Mouse (Mus musculus) heart, postnatal 0 days (tissue): Measurements from ENCODE around the gene Egflam. TPM values are rescaled to one million over a fixed set of nuclear protein-coding genes. Genes with fewer than 3 reads are reported as not detected.

ENCODE experiments used
- ATAC-seq: fragments of 200-750 bp; cut with Nextera tagmentation; 2 replicates; pipeline ENCODE4 v1.8.0; 2017; ENCODE audit warnings: low read depth, moderate number of reproducible peaks, moderate library complexity; ENCODE audit not compliant: insufficient read depth
- DNase-seq: peaks from one replicate; pipeline ENCODE4 v3.0.0-alpha.2; 2016; ENCODE audit warnings: low spot score
- H3K27ac ChIP-seq: fragments of 300-500 bp; sonication (generic); 2 replicates; pipeline ENCODE4 v1.5.1; 2014; ENCODE audit warnings: low read depth, mild to moderate bottlenecking
- H3K27me3 ChIP-seq: fragments of 300-500 bp; sonication (generic); 2 replicates; pipeline ENCODE4 v1.6.1; 2014; ENCODE audit warnings: low read length, mixed read lengths; ENCODE audit not compliant: control insufficient read depth, insufficient read depth
- H3K36me3 ChIP-seq: fragments of 300-500 bp; sonication (generic); replicated peaks from 2 replicates; pipeline ENCODE4 v1.6.1; 2014; ENCODE audit warnings: low read length, mixed read lengths; ENCODE audit not compliant: control insufficient read depth, insufficient read depth
- H3K4me1 ChIP-seq: fragments of 300-500 bp; sonication (generic); 2 replicates; pipeline ENCODE4 v1.6.1; 2014; ENCODE audit warnings: antibody characterized with exemption; ENCODE audit not compliant: control insufficient read depth, insufficient read depth
- H3K4me2 ChIP-seq: fragments of 300-500 bp; sonication (generic); 2 replicates; pipeline ENCODE4 v1.6.1; 2014; ENCODE audit warnings: low read depth, mild to moderate bottlenecking, low read length, moderate library complexity
- H3K4me3 ChIP-seq: fragments of 300-500 bp; sonication (generic); 2 replicates; pipeline ENCODE4 v1.5.1; 2014; ENCODE audit warnings: low read depth, low read length
- H3K9ac ChIP-seq: fragments of 300-500 bp; sonication (generic); replicated peaks from 2 replicates; pipeline ENCODE4 v1.6.1; 2014; ENCODE audit warnings: low read depth, low read length, mixed read lengths
- H3K9me3 ChIP-seq: fragments of 300-500 bp; sonication (generic); replicated peaks from 2 replicates; pipeline ENCODE4 v1.6.1; 2016; ENCODE audit warnings: low read length; ENCODE audit not compliant: control insufficient read depth
- CTCF ChIP-seq: IDR thresholded peaks from 2 replicates; pipeline ENCODE4 v1.5.1; 2016; ENCODE audit warnings: antibody characterized with exemption, control low read depth, low read depth
- EP300 ChIP-seq: IDR thresholded peaks from 2 replicates; pipeline ENCODE4 v1.6.1; 2016; ENCODE audit warnings: antibody characterized with exemption, low read depth
- WGBS: fragments of 180-500 bp; shearing (Covaris S2); extraction: QIAGEN DNeasy Blood & Tissue Kit; methylation state at CpG from one replicate; pipeline ENCODE4 v1.1.7; 2014; 5-methylcytosine and 5-hydroxymethylcytosine counted together
- polyA plus RNA-seq: library from polyadenylated mRNA; unstranded; fragments of >200 nt; fragmentation: Nextera tagmentation; extraction: Ambion mirVana; gene quantifications from 2 replicates; pipeline ENCODE4 v1.2.1, GENCODE M21; 2015
- total RNA-seq: library from RNA; depleted of rRNA; stranded (reverse); fragments of >200 nt; gene quantifications from 2 replicates; pipeline ENCODE4 v1.2.3, GENCODE M21; 2014; ENCODE audit warnings: low replicate concordance

Egflam gene
- total and polyA plus RNA-seq, 2 experiments from 2014 or later, result 2.8 to 10.2 TPM

GRCm38 (mm10) chr15:7204917-7205316 lies 193.3 kb downstream of the Egflam start:
- Histone ChIP-seq H3K4me1 (peaks cover 57% of the 10 kb centered on the region), H3K4me3 (no peak overlapping the region), H3K27ac (no peak overlapping the region; the same call in 1 of the 2 replicates), H3K27me3 (no peaks in the 10 kb centered on the region), H3K36me3 (no peaks in the 10 kb centered on the region), H3K4me2 (no peak overlapping the region), H3K9ac (no peak overlapping the region), H3K9me3 (no peaks in the 10 kb centered on the region)
- ATAC-seq (no peak), DNase-seq (no peak)
- 82% methylated on average over 13 of the region's 13 CpGs for WGBS
- TF ChIP-seq EP300, result no peak
- no peak for TF ChIP-seq CTCF

DNA sequence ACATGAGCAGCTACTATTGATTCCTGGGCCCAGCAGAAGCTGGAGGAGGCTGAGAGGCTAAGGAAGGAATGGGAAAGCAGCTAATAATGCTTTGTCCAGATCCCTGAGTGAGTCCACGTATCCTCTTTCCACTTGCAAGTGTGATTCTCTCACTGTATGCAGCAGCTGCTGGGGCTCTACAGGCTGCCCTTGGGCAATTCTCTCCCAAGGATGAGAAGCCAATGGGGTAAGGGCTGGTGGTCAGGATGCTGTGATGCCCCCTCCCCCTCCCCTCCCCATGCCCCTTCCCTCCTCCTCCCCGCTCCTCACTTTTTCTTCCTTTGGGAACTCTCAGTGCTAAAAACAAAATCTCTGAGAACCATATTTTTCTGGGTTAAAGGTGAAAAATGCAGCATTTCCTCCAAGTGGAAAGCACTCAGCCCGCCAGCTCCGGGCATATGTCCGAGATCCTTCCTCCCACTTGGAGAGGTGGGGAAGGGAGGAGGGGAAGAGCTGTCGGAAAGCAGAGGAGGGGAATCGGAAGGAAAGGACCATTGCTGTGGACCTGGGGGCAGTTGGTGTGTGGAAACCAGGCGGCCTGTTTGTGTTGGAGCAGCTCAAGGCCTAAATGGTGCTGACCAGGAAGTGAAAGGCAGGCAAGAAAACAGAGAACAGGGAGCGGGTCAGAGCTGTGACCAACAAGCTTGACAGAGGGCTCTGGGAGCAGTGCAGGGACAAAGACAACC lies 194.4 kb downstream of the Egflam start:
- Histone ChIP-seq H3K9ac (no peak overlapping the region), H3K4me2 (peak overlapping the region; percentile 7; the same call in 1 of the 2 replicates), H3K4me3 (no peak overlapping the region), H3K27me3 (no peaks in the 10 kb centered on the region), H3K36me3 (no peaks in the 10 kb centered on the region), H3K9me3 (no peaks in the 10 kb centered on the region), H3K4me1 (peaks cover 57% of the 10 kb centered on the region), H3K27ac (peak overlapping the region; percentile 69)
- ATAC-seq (peak; percentile 42; the same call in 1 of the 2 replicates), DNase-seq (peak; percentile 65)
- no peak for TF ChIP-seq CTCF
- 0 out of 2 replicates have a peak, but pooled peaks have one; percentile 31 for TF ChIP-seq EP300
- WGBS, result 45% methylated on average over 9 of the region's 9 CpGs

GRCm38 (mm10) chr15:7202981-7203380 lies 195.2 kb downstream of the Egflam start:
- DNase-seq, result no peak
- Histone ChIP-seq H3K27ac (peak overlapping the region; percentile 69; the same call in 1 of the 2 replicates), H3K27me3 (no peaks in the 10 kb centered on the region), H3K4me2 (no peak overlapping the region), H3K4me3 (no peak overlapping the region), H3K9me3 (no peaks in the 10 kb centered on the region), H3K4me1 (peaks cover 52% of the 10 kb centered on the region), H3K9ac (no peak overlapping the region), H3K36me3 (no peaks in the 10 kb centered on the region)
- ATAC-seq, result no peak
- 93% methylated on average over 5 of the region's 5 CpGs for WGBS
- TF ChIP-seq CTCF (no peak), EP300 (no peak)

DNA sequence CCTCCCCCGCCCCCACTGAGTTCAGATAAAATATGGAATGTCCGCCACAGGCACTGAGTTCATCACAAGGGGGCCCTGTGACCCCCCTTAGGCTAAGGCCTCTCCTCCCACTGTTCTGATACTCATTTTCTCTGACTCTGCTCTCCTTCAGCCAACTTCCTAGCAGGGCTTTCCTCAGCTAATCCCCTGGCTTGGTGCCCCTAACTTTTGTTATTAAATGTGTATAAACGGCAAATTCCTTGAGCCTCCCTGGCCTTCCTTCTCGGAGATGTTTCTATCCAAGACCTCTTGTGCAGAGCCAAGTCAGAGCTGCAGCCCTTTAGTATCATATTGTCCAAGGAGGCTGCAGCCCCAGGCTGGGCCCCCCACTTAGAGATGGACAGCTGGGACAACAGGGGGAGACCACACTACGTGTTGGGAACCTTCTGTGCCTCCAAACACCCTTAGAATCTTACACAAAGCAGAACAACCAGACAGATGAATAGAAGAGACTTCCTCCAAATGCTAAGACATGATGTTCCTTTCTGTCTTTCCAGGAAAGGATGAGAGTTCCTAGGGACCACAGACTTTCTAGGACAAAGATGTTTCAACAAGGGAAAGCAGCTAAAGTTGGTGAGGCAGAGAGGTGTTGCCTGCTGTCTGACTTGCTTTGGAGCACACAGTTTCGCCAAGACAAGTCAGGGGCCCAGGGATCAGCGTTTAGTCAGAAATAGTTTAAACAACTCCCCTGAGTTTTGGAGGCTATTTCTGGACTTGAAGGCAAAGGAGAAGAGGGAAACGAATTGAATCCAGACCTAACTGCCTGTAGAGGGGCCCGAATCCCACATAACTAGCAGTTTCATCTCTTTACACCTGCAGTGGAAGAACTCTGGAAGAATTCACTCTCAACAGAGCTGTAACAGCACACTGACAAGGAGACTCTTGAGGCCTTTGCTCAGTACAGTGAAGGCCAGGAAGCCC lies 196.5 kb downstream of the Egflam start:
- Histone ChIP-seq H3K4me1 (peaks cover 49% of the 10 kb centered on the region), H3K27me3 (no peaks in the 10 kb centered on the region), H3K4me2 (no peak overlapping the region), H3K27ac (peak overlapping the region; percentile 64), H3K36me3 (no peaks in the 10 kb centered on the region), H3K4me3 (no peak overlapping the region), H3K9ac (no peak overlapping the region), H3K9me3 (no peaks in the 10 kb centered on the region)
- no peak for TF ChIP-seq EP300
- no peak for TF ChIP-seq CTCF
- 24% methylated on average over 9 of the region's 9 CpGs for WGBS
- DNase-seq (peak; percentile 29), ATAC-seq (peak; percentile 13; the same call in 1 of the 2 replicates)

GRCm38 (mm10) chr15:7200286-7200685 lies 197.9 kb downstream of the Egflam start:
- no peaks in the 10 kb centered on the region for H3K36me3 ChIP-seq
- no peak overlapping the region for H3K4me3 ChIP-seq
- no peaks in the 10 kb centered on the region for H3K9me3 ChIP-seq
- no peak overlapping the region for H3K27ac ChIP-seq
- WGBS, result 50% methylated on average over 6 of the region's 6 CpGs
- ATAC-seq (no peak), DNase-seq (no peak)
- no peak overlapping the region for H3K9ac ChIP-seq
- H3K4me1 ChIP-seq, result peaks cover 39% of the 10 kb centered on the region
- TF ChIP-seq CTCF (no peak), EP300 (no peak)
- no peak overlapping the region for H3K4me2 ChIP-seq
- H3K27me3 ChIP-seq, result no peaks in the 10 kb centered on the region
